Mouse (Mus musculus): Measurements from ENCODE around the gene Khdc1c. TPM values are rescaled to one million over a fixed set of nuclear protein-coding genes. Genes with fewer than 3 reads are reported as not detected.
A peak's percentile ranks its signal among the peaks of the same experiment; 100 is the strongest.
"Not testable (repeated sequence)": the region's sequence is repeated elsewhere in the genome, so short reads cannot be mapped to it uniquely, and the experiment has no call there.

The Khdc1c gene
- polyA plus RNA-seq (2015; fragmentation: Nextera tagmentation; extraction: Ambion mirVana) = not detected in 2 replicates

DNA sequence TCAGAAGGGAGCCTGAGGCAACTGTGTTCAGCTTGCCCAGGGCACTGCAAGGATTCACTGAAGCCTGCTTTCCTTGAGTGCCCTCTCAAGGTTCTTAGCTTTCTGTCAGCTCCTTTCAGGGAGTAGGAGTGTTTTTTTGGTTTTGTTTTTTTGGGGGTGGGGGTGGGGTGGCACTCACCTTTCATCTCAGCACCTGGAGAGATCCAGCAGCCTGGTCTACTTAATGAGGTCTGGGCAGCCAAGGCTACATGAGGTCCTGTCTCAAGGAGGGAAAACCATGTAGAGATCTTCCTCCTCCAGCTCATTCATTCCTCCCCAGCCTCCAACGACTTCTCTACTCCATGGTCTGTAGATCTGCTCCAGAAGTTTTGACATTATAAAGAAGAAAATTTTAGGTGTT is at the start of gene Khdc1c:
Gene Khdc1c, plus strand, starts transcription at position 301 of the 400 bp plus-strand sequence.
- not testable (repeated sequence) for ATAC-seq (ENCODE audit: low FRiP score); H3K9me3 ChIP-seq (replicated peaks); H3K27me3 ChIP-seq (replicated peaks)

DNA sequence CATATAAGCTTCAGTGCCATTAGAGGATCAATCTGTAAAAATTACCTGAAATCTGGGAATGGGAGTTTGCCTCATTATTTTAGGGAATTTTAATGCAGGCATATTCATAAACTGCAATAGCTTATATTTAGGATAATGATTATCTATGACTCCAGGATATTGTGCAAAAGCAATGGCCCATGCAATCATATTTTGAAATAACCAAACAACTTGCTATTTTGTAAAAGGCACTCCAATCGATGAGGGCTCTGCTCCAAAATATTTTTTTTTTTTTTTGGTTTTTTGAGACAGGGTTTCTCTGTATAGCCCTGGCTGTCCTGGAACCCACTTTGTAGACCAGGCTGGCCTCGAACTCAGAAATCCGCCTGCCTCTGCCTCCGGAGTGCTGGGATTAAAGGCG is 47.9 kb upstream of the Khdc1c start:
- not testable (repeated sequence) for H3K4me1 ChIP-seq; H3K27ac ChIP-seq (replicated peaks); H3K9me3 ChIP-seq (replicated peaks); H3K36me3 ChIP-seq; ATAC-seq (ENCODE audit: low FRiP score); H3K9ac ChIP-seq (replicated peaks); H3K27me3 ChIP-seq (replicated peaks); H3K4me2 ChIP-seq; H3K4me3 ChIP-seq (replicated peaks)
- WGBS = 94% methylated on average over 5 of the region's 5 CpGs

More for the DNA sequence above, at the start of gene Khdc1c:
- H3K4me1 ChIP-seq; H3K36me3 ChIP-seq; H3K27ac ChIP-seq (replicated peaks); H3K4me3 ChIP-seq (replicated peaks); H3K9ac ChIP-seq (replicated peaks); H3K4me2 ChIP-seq: not testable (repeated sequence)
- 80% methylated on average over 1 of the region's 1 CpGs for WGBS

DNA sequence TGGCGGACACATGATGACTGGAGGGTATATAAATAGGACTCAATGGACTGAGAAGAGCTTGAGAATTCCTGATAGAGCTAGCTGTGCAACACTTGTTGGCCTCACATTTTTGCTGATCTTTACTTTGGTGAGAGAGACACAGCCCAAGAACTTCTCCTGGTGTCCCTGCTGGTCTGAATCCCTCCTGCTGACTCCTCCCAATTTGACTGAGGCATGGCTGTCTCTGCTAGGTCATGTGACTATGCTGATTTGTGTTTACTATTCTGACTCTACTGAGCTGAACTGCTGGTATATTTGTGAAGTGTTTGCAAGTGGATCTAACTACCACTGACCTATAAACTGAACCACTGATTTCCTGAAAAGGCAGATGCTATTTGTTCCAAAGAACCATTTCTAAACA is 46.5 kb upstream of the Khdc1c start:
- ATAC-seq (ENCODE audit: low FRiP score) = no peak
- no peak overlapping the region for H3K27ac ChIP-seq (replicated peaks)
- peaks cover 6% of the 10 kb centered on the region; the same call in 1 of the 2 replicates for H3K4me1 ChIP-seq
- H3K4me3 ChIP-seq (replicated peaks) = no peak overlapping the region
- no peaks in the 10 kb centered on the region for H3K27me3 ChIP-seq (replicated peaks)
- H3K4me2 ChIP-seq = no peak overlapping the region
- 97% methylated on average over 1 of the region's 1 CpGs for WGBS
- no peaks in the 10 kb centered on the region for H3K9me3 ChIP-seq (replicated peaks)
- H3K9ac ChIP-seq (replicated peaks) = no peak overlapping the region
- H3K36me3 ChIP-seq = no peaks in the 10 kb centered on the region

DNA sequence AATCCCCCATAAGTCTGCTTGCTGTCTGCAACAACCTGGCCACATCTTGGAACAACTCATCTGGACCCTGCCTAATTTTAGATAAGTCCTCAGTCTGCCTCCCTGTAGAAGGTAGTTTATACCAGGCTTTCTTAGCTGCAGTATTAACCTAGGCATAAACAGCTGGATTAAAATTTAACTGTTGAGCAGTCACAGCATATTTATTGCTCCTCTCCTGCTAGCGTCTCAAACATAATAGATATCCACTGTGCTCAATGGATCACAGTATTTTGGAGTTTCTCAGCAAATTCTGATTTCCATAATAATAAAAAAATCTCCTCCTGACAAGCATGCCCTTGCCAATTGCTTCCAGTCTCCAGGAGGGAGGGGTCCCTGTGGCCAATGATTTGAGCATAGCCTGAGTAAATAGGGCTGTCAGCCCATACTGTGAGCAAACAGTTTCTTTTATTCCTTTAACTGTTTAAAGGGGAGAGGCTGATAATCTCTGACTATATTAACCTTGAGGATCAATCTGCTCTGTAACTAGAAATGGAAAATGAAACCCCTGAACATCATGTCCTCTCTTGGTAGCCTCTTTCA is 44.0 kb upstream of the Khdc1c start:
- peaks cover 6% of the 10 kb centered on the region; the same call in 1 of the 2 replicates for H3K4me1 ChIP-seq
- H3K27me3 ChIP-seq (replicated peaks) = no peaks in the 10 kb centered on the region
- no peaks in the 10 kb centered on the region for H3K9me3 ChIP-seq (replicated peaks)
- no peaks in the 10 kb centered on the region for H3K36me3 ChIP-seq
- no peak overlapping the region for H3K9ac ChIP-seq (replicated peaks)
- H3K27ac ChIP-seq (replicated peaks) = no peak overlapping the region
- ATAC-seq (ENCODE audit: low FRiP score) = peak; percentile 70; the same call in 1 of the 2 replicates
- no peak overlapping the region for H3K4me2 ChIP-seq
- no peak overlapping the region for H3K4me3 ChIP-seq (replicated peaks)
- 10% methylated on average over 1 of the region's 1 CpGs for WGBS

DNA sequence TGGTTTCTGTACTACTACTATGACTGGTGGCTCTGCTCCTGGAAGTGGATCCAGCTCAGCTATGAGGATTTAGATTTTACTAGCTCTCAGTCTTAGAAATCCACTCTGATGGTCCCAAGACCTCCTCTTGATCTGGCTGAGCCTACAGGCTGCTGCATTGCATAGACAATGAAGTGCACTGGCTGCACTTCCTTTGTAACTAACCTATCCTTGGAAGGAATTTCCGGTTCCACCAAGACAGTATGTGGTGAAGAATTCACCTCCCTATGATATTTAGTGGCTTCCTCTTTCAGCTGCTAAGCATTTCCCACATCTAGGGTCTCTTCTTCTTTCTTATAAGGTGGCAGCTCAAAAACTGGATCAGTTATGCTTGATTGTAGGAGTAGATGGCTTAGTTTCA is 43.5 kb upstream of the Khdc1c start:
- no peak overlapping the region for H3K4me3 ChIP-seq (replicated peaks)
- ATAC-seq (ENCODE audit: low FRiP score) = no peak
- peaks cover 6% of the 10 kb centered on the region; the same call in 1 of the 2 replicates for H3K4me1 ChIP-seq
- H3K9me3 ChIP-seq (replicated peaks) = no peaks in the 10 kb centered on the region
- H3K4me2 ChIP-seq = no peak overlapping the region
- 80% methylated on average over 1 of the region's 1 CpGs for WGBS
- H3K9ac ChIP-seq (replicated peaks) = no peak overlapping the region
- H3K36me3 ChIP-seq = no peaks in the 10 kb centered on the region
- no peaks in the 10 kb centered on the region for H3K27me3 ChIP-seq (replicated peaks)
- no peak overlapping the region for H3K27ac ChIP-seq (replicated peaks)

DNA sequence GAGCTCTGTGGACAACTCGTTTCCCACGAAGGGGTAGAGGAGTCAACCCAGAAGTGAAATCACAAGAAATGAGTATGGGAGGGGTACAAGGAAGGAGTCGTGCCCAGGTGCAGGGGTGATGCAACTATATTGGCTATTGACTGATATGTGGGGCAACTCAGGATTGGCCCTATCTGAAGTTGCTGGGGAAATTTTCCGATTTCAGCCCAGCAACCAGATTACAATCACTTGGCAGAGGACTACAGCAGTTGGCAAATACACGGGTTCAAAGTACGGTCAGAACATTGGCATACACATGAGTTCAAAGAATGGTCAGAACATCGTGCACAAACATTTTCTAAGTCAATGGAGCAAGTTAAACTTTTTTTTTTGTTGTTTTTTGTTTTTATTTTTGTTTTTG is 41.4 kb upstream of the Khdc1c start:
- Histone ChIP-seq H3K4me3 (replicated peaks) (no peak overlapping the region), H3K27ac (replicated peaks) (no peak overlapping the region), H3K36me3 (no peaks in the 10 kb centered on the region), H3K9me3 (replicated peaks) (no peaks in the 10 kb centered on the region), H3K4me2 (no peak overlapping the region), H3K4me1 (peaks cover 6% of the 10 kb centered on the region; the same call in 1 of the 2 replicates), H3K27me3 (replicated peaks) (no peaks in the 10 kb centered on the region), H3K9ac (replicated peaks) (no peak overlapping the region)
- ATAC-seq (ENCODE audit: low FRiP score) = no peak
- WGBS = 93% methylated on average over 7 of the region's 7 CpGs

DNA sequence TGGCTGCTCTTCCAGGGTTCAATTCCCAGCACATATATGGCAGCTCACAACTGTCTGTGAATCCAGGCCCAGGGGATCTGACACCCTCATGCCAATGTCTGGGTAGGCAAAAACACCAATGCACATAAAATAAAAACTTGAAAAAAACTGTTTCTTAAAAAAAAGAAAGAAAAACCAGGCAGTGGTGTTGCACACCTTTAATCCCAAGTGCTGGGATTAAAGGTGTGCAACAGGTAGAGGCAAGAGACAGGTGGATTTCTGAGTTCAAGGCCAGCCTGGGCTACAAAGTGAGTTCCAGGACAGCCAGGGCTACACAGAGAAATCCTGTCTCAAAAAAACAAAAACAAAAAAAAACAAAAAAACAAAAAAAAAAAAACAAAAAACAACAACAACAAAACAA is 37.0 kb upstream of the Khdc1c start:
- H3K4me1 ChIP-seq; H3K4me2 ChIP-seq; H3K9me3 ChIP-seq (replicated peaks); H3K27me3 ChIP-seq (replicated peaks); H3K4me3 ChIP-seq (replicated peaks); ATAC-seq (ENCODE audit: low FRiP score); H3K36me3 ChIP-seq; H3K9ac ChIP-seq (replicated peaks); H3K27ac ChIP-seq (replicated peaks): not testable (repeated sequence)

DNA sequence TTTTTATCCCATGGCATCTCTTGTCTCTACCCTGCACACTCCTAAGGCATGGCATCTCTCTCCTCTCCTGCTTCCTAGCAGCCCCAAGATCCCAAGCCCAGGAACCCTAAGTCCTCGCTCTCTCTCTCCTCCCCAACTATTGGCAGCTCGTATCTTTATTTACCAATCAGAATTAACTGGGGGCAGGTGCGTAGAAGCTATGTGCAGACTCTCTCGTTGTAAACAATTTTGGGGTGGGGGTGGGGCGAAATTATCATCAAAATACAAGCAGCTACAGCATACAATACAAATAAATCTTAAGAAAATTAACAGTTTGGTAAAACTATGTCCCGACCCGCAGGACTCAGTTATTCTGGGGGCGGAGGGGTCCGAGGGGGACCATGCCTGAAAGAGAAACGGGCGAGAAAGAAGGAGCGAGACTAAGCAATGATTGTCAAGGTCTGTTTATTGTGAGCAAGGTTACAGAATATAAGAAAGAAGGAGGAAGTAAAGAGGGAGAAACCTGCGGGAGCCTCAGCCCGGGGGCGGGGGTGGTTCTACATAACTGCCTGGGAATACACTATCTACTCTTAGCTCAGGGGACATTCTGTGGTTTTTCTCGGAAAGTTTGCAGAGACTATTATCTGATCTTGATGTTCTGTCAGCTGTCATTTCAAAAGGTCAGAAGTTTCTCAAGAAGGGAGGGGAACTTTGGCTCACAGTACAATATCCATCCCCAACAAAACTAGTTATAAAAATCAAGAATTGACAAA is 34.7 kb upstream of the Khdc1c start:
- Histone ChIP-seq H3K36me3 (no peaks in the 10 kb centered on the region), H3K27me3 (replicated peaks) (no peaks in the 10 kb centered on the region), H3K4me1 (no peaks in the 10 kb centered on the region), H3K9ac (replicated peaks) (no peak overlapping the region), H3K4me2 (no peak overlapping the region), H3K9me3 (replicated peaks) (no peaks in the 10 kb centered on the region), H3K4me3 (replicated peaks) (no peak overlapping the region), H3K27ac (replicated peaks) (no peak overlapping the region)
- WGBS = 88% methylated on average over 16 of the region's 16 CpGs
- no peak for ATAC-seq (ENCODE audit: low FRiP score)

DNA sequence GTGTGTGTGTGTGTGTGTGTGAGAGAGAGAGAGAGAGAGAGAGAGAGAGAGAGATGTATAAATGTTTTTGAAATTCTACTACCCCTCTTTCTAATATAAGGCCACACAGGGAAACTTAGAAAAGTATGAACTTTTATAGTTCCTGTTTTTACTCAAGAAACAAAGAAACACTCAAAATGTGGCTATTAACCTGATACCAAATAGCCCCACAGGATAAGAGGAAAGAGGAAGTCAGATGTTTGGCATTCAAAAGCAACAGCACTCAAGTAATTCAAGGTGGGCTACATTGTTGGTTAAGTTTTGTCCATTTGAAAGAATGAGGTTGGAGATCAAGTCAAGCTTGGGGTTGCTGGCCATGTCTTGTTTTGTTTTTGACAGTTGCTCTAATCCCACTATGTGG is 32.3 kb upstream of the Khdc1c start:
- no peaks in the 10 kb centered on the region for H3K9me3 ChIP-seq (replicated peaks)
- H3K4me2 ChIP-seq = no peak overlapping the region
- no peak overlapping the region for H3K9ac ChIP-seq (replicated peaks)
- H3K27me3 ChIP-seq (replicated peaks) = no peaks in the 10 kb centered on the region
- no peak overlapping the region for H3K4me3 ChIP-seq (replicated peaks)
- H3K4me1 ChIP-seq = no peaks in the 10 kb centered on the region
- no peak for ATAC-seq (ENCODE audit: low FRiP score)
- no peaks in the 10 kb centered on the region for H3K36me3 ChIP-seq
- no peak overlapping the region for H3K27ac ChIP-seq (replicated peaks)

DNA sequence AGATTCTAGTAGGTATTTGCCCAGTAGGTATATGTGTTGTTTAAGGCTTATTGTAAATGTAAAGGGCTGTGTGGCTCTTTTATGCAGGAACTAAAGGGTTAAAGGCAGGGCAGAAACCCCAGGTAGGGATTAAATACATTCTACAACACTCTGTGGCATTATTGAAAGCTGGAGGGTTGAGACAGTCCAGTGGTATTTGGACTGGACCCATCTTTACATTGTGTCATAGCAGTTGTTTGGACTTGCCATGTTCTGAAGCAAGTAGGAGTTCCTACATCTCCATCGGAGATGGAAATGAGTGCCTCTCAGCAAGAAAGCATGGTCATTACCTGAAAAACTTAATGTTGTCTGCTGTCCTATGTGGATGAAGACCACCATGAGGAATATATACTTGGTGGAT is 27.4 kb upstream of the Khdc1c start:
- H3K9ac ChIP-seq (replicated peaks) = no peak overlapping the region
- no peaks in the 10 kb centered on the region for H3K27me3 ChIP-seq (replicated peaks)
- H3K36me3 ChIP-seq = no peaks in the 10 kb centered on the region
- H3K4me3 ChIP-seq (replicated peaks) = no peak overlapping the region
- H3K27ac ChIP-seq (replicated peaks) = no peak overlapping the region
- WGBS = 97% methylated on average over 1 of the region's 1 CpGs
- no peak overlapping the region for H3K4me2 ChIP-seq
- no peaks in the 10 kb centered on the region for H3K4me1 ChIP-seq
- H3K9me3 ChIP-seq (replicated peaks) = no peaks in the 10 kb centered on the region
- no peak for ATAC-seq (ENCODE audit: low FRiP score)

DNA sequence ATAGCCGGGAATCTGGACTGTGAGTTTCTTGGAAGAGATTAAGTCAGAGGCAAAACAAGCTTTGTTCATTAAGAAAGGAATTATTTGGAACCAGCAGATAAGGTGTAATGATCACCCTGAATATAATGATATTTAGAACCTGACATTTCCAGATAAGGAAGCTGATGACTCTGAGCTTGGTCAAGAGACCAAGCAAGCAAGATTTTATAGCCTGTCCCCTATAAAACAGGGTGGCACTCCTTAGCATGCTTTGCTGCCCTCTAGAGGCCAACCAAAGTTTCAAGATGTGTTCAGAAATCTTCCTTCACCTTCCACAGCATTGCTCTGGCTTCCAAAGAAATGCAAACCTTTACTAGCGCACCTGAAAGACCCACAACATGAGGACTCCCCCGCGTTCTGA is 23.9 kb upstream of the Khdc1c start:
- WGBS = 64% methylated on average over 4 of the region's 4 CpGs
- H3K36me3 ChIP-seq = no peaks in the 10 kb centered on the region
- H3K4me2 ChIP-seq = no peak overlapping the region
- H3K4me3 ChIP-seq (replicated peaks) = no peak overlapping the region
- no peaks in the 10 kb centered on the region for H3K9me3 ChIP-seq (replicated peaks)
- ATAC-seq (ENCODE audit: low FRiP score) = peak; percentile 63
- no peaks in the 10 kb centered on the region for H3K27me3 ChIP-seq (replicated peaks)
- no peaks in the 10 kb centered on the region for H3K4me1 ChIP-seq
- H3K27ac ChIP-seq (replicated peaks) = no peak overlapping the region
- H3K9ac ChIP-seq (replicated peaks) = no peak overlapping the region

DNA sequence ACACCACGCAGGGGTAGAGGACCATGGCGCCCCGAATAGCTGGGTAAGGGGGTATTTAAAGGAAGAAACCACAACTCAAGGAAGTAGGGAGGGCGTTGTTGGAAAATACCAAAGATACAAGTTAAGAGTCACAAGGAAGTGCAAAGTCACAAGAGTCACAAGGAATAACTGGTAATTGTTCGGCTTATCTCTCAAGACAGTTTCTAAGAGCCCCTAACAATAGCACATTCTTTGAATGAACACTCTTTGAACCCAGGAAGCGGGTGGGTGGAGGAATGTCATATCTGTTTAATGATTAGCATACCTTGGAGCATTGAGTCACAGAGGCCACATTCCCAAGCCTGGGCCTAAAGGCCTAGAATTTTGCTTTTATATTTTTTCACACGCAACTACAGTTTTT is 23.4 kb upstream of the Khdc1c start:
- not testable (repeated sequence) for H3K9me3 ChIP-seq (replicated peaks); H3K4me2 ChIP-seq; H3K4me3 ChIP-seq (replicated peaks); H3K9ac ChIP-seq (replicated peaks); H3K27ac ChIP-seq (replicated peaks); H3K4me1 ChIP-seq; H3K36me3 ChIP-seq; H3K27me3 ChIP-seq (replicated peaks); ATAC-seq (ENCODE audit: low FRiP score)
- 93% methylated on average over 7 of the region's 7 CpGs for WGBS
